ENCODE assay signal across 8 mouse cellular contexts in the genomic region with DNA sequence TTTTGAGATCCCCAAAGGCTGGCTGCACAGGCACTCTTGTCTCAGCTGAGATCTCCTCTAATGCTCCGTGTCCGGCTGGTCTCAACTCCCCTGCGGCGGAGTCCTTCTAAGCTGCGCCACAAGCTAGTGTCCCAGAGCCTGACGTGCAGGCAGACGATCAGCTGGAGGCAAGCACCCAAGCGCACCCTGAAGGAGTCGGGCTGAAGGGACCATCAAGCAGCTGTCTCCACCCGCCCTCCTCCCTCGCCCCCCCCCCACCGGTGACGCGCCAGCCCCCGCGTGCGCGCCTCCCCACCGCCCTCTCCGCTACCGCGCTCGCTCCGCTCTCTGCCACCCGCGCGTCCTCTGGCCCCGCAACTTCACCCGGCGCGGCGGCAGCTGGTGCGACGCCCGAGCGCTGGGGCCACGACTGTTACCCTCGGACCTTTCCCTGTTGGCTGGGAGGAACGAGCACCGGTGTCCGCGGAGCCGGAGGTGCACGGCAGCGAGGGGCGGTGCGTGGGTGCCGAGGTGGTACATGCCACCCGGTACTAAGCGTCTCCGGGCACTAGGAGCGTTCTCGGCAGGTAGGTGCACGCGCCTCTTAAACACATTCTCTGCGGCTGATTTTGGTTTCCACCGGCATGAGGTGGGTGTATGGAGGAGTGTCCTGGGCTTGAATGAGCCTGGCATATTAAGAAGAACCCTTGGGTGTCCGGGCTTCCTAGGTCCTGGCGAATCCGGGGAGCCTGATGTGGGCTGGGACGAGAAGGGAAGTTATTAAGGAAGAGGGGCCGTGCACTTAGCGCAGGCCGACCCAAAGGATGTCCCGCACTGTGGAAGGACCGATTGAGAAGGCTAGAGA. TPM values are rescaled to one million over a fixed set of nuclear protein-coding genes. Genes with fewer than 3 reads are reported as not detected.
A peak's percentile ranks its signal among the peaks of the same experiment; 100 is the strongest.
DNase-seq lines count a peak whose midpoint lies in the region; ATAC-seq and TF ChIP-seq lines count a peak whose summit lies in the region.

No protein-coding gene starts in this region.

- peak; percentile 75 for ATAC-seq in lung, embryonic 14.5 days (ENCODE audit: insufficient read depth)
- ATAC-seq in intestine, postnatal 0 days, result no peak; the same call in 1 of the 2 replicates
- no peak for ATAC-seq in liver, embryonic 14.5 days (ENCODE audit: insufficient read depth)
- peak; percentile 80 for ATAC-seq in neural tube, embryonic 15.5 days (ENCODE audit: low FRiP score)

- peak; percentile 65 for DNase-seq in lung, embryonic 14.5 days
- DNase-seq in lung, postnatal 25 days (ENCODE audit: low spot score), result no peak
- DNase-seq in brain, adult 2 months (ENCODE audit: low read depth, low spot score), result peak; percentile 80
- DNase-seq in gastrocnemius, postnatal 25 days, result peak; percentile 53
- DNase-seq in liver, embryonic 14.5 days (ENCODE audit: low read depth in 3 of 3, low spot score in 3 of 3), result no peak
- peak; percentile 76 for DNase-seq in thymus, postnatal 14 days

- 0 out of 2 replicates have a peak, but pooled peaks cover 4% of the 10 kb centered on the region for H3K27me3 ChIP-seq in lung, embryonic 14.5 days (ENCODE audit: insufficient read depth, low read length)
- H3K27me3 ChIP-seq in intestine, postnatal 0 days (replicated peaks; ENCODE audit: control insufficient read depth, insufficient read depth, low read length), result peaks cover 22% of the 10 kb centered on the region
- peaks cover 31% of the 10 kb centered on the region for H3K27me3 ChIP-seq in liver, embryonic 14.5 days (ENCODE audit: control insufficient read depth, insufficient read depth, low read length)
- H3K27me3 ChIP-seq in neural tube, embryonic 15.5 days (replicated peaks), result no peaks in the 10 kb centered on the region

- H3K9ac ChIP-seq in lung, embryonic 14.5 days, result peak overlapping the region; percentile 58
- peak overlapping the region; percentile 22; the same call in 1 of the 2 replicates for H3K9ac ChIP-seq in intestine, postnatal 0 days (ENCODE audit: low read depth, low read length)
- H3K9ac ChIP-seq in liver, embryonic 14.5 days (replicated peaks), result no peak overlapping the region
- peak overlapping the region; percentile 72 for H3K9ac ChIP-seq in neural tube, embryonic 15.5 days (replicated peaks)

- H3K4me1 ChIP-seq in lung, embryonic 14.5 days (ENCODE audit: insufficient read depth), result peaks cover 11% of the 10 kb centered on the region; the same call in 1 of the 2 replicates
- no peaks in the 10 kb centered on the region for H3K4me1 ChIP-seq in intestine, postnatal 0 days (replicated peaks; ENCODE audit: control insufficient read depth, insufficient read depth, low read length)
- peaks cover 0 to 23% of the 10 kb centered on the region in 2 experiments; a peak in 2 of 4 replicates for H3K4me1 ChIP-seq in liver, embryonic 14.5 days (replicated peaks; ENCODE audit: control insufficient read depth in 2 of 2, insufficient read depth in 2 of 2, low read length in 1 of 2)
- H3K4me1 ChIP-seq in neural tube, embryonic 15.5 days, result peaks cover 46% of the 10 kb centered on the region

- H3K9me3 ChIP-seq in lung, embryonic 14.5 days (ENCODE audit: low read depth, low read length), result no peaks in the 10 kb centered on the region
- no peaks in the 10 kb centered on the region for H3K9me3 ChIP-seq in intestine, postnatal 0 days (ENCODE audit: control insufficient read depth)
- no peaks in the 10 kb centered on the region for H3K9me3 ChIP-seq in liver, embryonic 14.5 days (ENCODE audit: control insufficient read depth, low read length)
- no peaks in the 10 kb centered on the region for H3K9me3 ChIP-seq in neural tube, embryonic 15.5 days (replicated peaks)

- H3K4me2 ChIP-seq in lung, embryonic 14.5 days, result peak overlapping the region; percentile 100
- H3K4me2 ChIP-seq in intestine, postnatal 0 days (replicated peaks; ENCODE audit: low read depth), result peak overlapping the region; percentile 89
- peak overlapping the region; percentile 68 for H3K4me2 ChIP-seq in liver, embryonic 14.5 days (ENCODE audit: low read depth)
- peak overlapping the region; percentile 89 for H3K4me2 ChIP-seq in neural tube, embryonic 15.5 days

- TF ChIP-seq CTCF in lung, embryonic 14.5 days (IDR thresholded peaks at IDR 0.05; ENCODE audit: low read depth), result no peak
- TF ChIP-seq CTCF in intestine, postnatal 0 days (IDR thresholded peaks at IDR 0.05; ENCODE audit: low read depth), result no peak
- no peak for TF ChIP-seq CTCF in liver, embryonic 14.5 days (IDR thresholded peaks at IDR 0.05; ENCODE audit: low read depth)

- WGBS in lung, embryonic 14.5 days, result under 1% methylated on average over 56 of the region's 66 CpGs
- under 1% methylated on average over 58 of the region's 66 CpGs for WGBS in intestine, postnatal 0 days
- WGBS in liver, embryonic 14.5 days (ENCODE audit: insufficient replicate concordance), result under 1% methylated on average over 64 of the region's 66 CpGs
- under 1% methylated on average over 51 of the region's 66 CpGs for WGBS in neural tube, embryonic 15.5 days

- H3K36me3 ChIP-seq in lung, embryonic 14.5 days (ENCODE audit: insufficient read depth), result no peaks in the 10 kb centered on the region
- H3K36me3 ChIP-seq in intestine, postnatal 0 days (ENCODE audit: control insufficient read depth, insufficient read depth), result no peaks in the 10 kb centered on the region
- no peaks in the 10 kb centered on the region for H3K36me3 ChIP-seq in liver, embryonic 14.5 days (replicated peaks; ENCODE audit: control insufficient read depth, insufficient read depth, low read depth)
- H3K36me3 ChIP-seq in neural tube, embryonic 15.5 days, result no peaks in the 10 kb centered on the region

- TF ChIP-seq EP300 in liver, embryonic 14.5 days (IDR thresholded peaks at IDR 0.05; ENCODE audit: low read depth), result no peak

- peak overlapping the region; percentile 59 for H3K4me3 ChIP-seq in lung, embryonic 14.5 days (ENCODE audit: low read depth, low read length)
- peak overlapping the region; percentile 52 for H3K4me3 ChIP-seq in intestine, postnatal 0 days (ENCODE audit: low read depth, low read length)
- peak overlapping the region; percentile 45 to 48 for H3K4me3 ChIP-seq in liver, embryonic 14.5 days (ENCODE audit: insufficient read depth in 1 of 2, low read depth in 2 of 2, low read length in 2 of 2)
- H3K4me3 ChIP-seq in neural tube, embryonic 15.5 days (replicated peaks), result peak overlapping the region; percentile 84

- H3K27ac ChIP-seq in lung, embryonic 14.5 days (ENCODE audit: low read depth), result no peak overlapping the region
- H3K27ac ChIP-seq in intestine, postnatal 0 days (ENCODE audit: low read depth, low read length), result no peak overlapping the region
- H3K27ac ChIP-seq in liver, embryonic 14.5 days, result no peak overlapping the region
- peak overlapping the region; percentile 93 for H3K27ac ChIP-seq in neural tube, embryonic 15.5 days (replicated peaks)

RNA-seq across cellular contexts. Expression of gene Ripor2, which starts 56.6 kb away (rescaled TPM):
- polyA plus RNA-seq in lung, embryonic 14.5 days (2014; fragmentation: Nextera tagmentation; extraction: Ambion mirVana), result 5.1 and 5.6 TPM in 2 replicates
- total RNA-seq in gastrocnemius, postnatal 25 days (2021), result 1 to 10 TPM; 2.8 to 4.9 TPM
- polyA plus RNA-seq in intestine, postnatal 0 days (2015; fragmentation: Nextera tagmentation; extraction: Ambion mirVana), result 0.70 and 0.80 TPM in 2 replicates
- 1.6 and 2.1 TPM in 2 replicates for polyA plus RNA-seq in liver, embryonic 14.5 days (2012; rRNA removed)
- 2.1 and 2.3 TPM in 2 replicates for polyA plus RNA-seq in liver, embryonic 14.5 days (2014; fragmentation: Nextera tagmentation; extraction: Ambion mirVana)
- 21.3 and 24.0 TPM in 2 replicates for polyA plus RNA-seq in neural tube, embryonic 15.5 days (2015; fragmentation: Nextera tagmentation; extraction: Ambion mirVana)

Comparison
In these comparisons a context has a peak if more than half of its experiments do, and no peak if none do; other contexts are left out.
1. DNase-seq: peak in lung, embryonic 14.5 days (single experiment), brain, adult 2 months (single experiment), gastrocnemius, postnatal 25 days (single experiment) and thymus, postnatal 14 days (single experiment); none in lung, postnatal 25 days (single experiment) and liver, embryonic 14.5 days (0 of 3).
2. ATAC-seq: peak in lung, embryonic 14.5 days (single experiment) and neural tube, embryonic 15.5 days (single experiment); none in intestine, postnatal 0 days (single experiment) and liver, embryonic 14.5 days (single experiment).
3. Peak in every context shown above with its lines, with median percentiles within 50 percentile points of each other: H3K4me2 ChIP-seq and H3K4me3 ChIP-seq.